Mouse (Mus musculus) gastrocnemius, postnatal 10 days (tissue): ENCODE results near the gene Vmn1r42. TPM values are rescaled to one million over a fixed set of nuclear protein-coding genes. Genes with fewer than 3 reads are reported as not detected.
"Not testable (repeated sequence)": the region's sequence is repeated elsewhere in the genome, so short reads cannot be mapped to it uniquely, and the experiment has no call there.

Source experiments
- DNase-seq: peaks from one replicate; pipeline ENCODE4 v3.0.0; 2021; ENCODE audit warnings: mixed read lengths
- long read RNA-seq, 2 experiments: library from polyadenylated mRNA; stranded (forward); transcript quantifications; one replicate each; pipeline ENCODE4 v2.0.0; 2021
- total RNA-seq, 2 experiments: library from RNA; stranded (reverse); gene quantifications; 2 replicates each; pipeline ENCODE4 v1.2.3; 2021

Gene Vmn1r42
- not detected for total RNA-seq
- long read RNA-seq, experiment 1 = 0 reads
- long read RNA-seq, experiment 2 = 0 reads

- not testable (repeated sequence) for DNase-seq
Measured at GRCm38 (mm10) chr6:89876313-89876712, at the start of gene Vmn1r42, which contains the start of gene Vmn1r43. Vmn1r42 (minus strand) TSS chr6:89876413. Vmn1r43 (minus strand) TSS chr6:89876413.

- no peak for DNase-seq
Measured at GRCm38 (mm10) chr6:89883812-89884211, 7.6 kb upstream of the Vmn1r42 start.

GRCm38 (mm10) chr6:89883360-89883759 is 7.1 kb upstream of the Vmn1r42 start, which contains the start of gene Vmn1r44:
Vmn1r44 (plus strand) TSS chr6:89883660.
- no peak for DNase-seq

DNA sequence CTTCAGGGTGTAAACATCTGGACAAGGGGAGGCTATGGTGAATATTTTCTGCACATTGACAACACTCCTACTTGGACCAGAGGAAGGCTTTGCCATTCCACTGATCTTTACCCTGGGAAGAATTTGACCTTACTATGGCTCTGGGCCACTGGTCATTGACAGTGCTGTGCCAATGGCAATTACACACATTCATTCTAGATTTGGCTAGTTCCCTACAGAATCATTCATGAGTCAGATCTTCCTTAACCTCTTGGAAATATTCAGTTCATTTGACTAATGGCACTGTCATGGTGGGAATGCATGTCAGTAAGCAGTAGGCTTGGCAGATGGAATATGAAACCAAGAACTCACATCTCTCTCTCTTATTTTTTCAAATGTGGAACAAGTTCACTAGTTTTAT is 4.7 kb upstream of the Vmn1r42 start:
- DNase-seq = no peak

DNA sequence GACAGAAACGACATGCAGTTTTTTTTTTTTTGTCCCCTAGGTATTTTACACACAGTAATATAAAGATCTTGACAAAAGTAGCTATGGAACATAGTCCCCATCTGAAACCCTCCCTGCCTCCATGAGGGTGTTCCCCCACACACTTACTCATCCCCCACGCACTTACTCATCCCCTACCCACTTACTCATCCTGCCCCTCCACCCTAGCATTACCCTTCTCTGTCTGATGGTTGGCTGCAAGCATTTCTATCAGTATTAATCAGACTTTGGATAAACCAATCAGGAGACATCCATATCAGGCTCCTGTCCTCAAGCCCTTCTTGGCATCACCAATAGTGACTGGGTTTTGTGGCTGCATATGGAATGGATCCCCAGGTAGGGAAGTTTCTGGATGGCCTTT is 750 bp upstream of the Vmn1r42 start:
- DNase-seq = no peak

DNA sequence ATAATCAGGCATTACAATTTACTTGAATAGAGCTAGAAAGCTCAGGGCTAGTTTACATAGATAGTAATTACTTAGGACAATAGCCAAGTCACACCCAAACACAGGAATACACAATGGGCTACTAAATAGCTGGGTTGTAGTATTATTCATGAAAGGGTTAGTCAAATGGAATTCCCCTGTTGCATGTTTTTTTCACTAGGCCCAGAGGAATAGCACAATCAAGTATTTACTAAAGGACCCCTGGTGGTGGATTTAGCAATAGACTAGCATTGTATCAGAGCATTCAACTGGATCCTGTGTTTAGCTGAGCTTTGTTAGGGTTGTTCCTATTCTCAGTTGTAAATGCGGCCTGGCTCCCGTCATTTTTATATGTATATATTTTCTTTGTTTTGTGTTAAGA is 8.2 kb downstream of the Vmn1r42 start:
- no peak for DNase-seq

DNA sequence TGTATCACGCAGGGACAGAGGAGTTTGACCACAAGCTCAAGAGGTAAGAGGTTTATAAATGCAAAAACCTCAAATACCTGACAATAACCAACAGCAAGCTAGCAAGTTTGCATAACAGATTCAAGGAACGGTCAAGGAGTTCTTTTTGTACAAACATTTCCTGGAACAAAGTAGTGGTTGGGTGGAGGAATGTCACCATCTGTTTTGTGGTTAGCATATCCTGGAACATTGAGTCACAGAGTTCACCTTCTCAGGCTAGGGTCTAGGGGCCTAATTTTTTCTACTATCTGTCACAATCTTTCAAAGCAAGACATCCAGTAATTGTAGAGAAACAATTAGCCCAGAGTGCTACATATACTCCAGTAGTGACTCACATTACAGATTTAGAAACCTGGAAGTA is 8.9 kb downstream of the Vmn1r42 start:
- DNase-seq = no peak

DNA sequence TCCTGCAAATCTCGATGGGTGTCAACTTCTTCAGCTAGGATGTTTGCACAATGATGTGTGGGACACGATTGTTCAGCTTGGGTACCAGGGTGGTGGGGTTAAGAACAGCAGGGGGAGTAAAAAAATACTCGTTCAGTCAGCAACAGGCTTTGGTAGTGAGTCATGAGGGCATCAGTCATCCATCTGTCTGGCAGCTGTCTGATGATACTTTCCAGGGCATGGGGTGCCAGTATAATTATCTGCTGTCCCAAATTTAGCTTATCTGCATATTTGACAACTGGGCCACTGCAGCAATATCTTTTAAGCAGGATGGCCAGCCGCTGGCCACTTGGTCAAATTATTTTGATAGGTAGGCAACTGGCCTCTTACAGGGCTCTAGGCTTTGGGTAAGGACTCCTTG is 12.4 kb downstream of the Vmn1r42 start:
- no peak for DNase-seq

DNA sequence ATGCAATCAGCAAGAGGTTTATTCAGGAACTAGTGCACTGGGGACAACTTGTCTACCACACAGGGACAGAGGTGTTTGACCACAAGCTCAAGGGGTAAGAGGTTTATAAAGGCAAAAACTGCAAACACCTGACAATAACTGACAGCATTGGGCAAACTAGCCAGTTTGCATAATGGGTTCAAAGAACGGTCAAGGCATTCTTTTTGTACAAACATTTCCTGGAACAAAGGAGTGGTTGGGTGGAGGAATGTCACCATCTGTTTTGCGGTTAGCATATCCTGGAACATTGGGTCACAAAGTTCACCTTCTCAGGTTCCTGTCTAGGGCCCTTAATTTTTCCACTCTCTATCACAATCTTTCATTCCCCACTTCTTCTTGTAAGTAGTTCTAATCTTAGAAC is 16.4 kb downstream of the Vmn1r42 start:
- no peak for DNase-seq

GRCm38 (mm10) chr6:89857552-89857951 is 18.7 kb downstream of the Vmn1r42 start:
- DNase-seq = no peak

Other genes starting within 250 kb of the Vmn1r42 start
- 1 to 10 TPM; 9.1 TPM for gene Txnrd3, start 232.4 kb downstream of the Vmn1r42 start, total RNA-seq
- gene Vmn1r40, start 168.9 kb downstream of the Vmn1r42 start, total RNA-seq = not detected
- not detected for gene Vmn1r41, start 135.6 kb downstream of the Vmn1r42 start, total RNA-seq
- not detected for gene Vmn1r43, start within 50 bp of the Vmn1r42 start, total RNA-seq
- not detected for gene Vmn1r44, start 7.2 kb upstream of the Vmn1r42 start, total RNA-seq
- gene Vmn1r45, start 64.2 kb upstream of the Vmn1r42 start, total RNA-seq = not detected
- gene Vmn1r46, start 92.9 kb upstream of the Vmn1r42 start, total RNA-seq = not detected
- gene Vmn1r47, start 139.7 kb upstream of the Vmn1r42 start, total RNA-seq = not detected
- gene Vmn1r48, start 160.4 kb upstream of the Vmn1r42 start, total RNA-seq = not detected
- gene Vmn1r49, start 202.1 kb upstream of the Vmn1r42 start, total RNA-seq = not detected
- gene Vmn1r50, start 225.0 kb upstream of the Vmn1r42 start, total RNA-seq = not detected
- not detected for gene Vmn1r51, start 246.2 kb upstream of the Vmn1r42 start, total RNA-seq